Mouse (Mus musculus): Measurements from ENCODE around the gene Zscan10.
A peak's percentile ranks its signal among the peaks of the same experiment; 100 is the strongest.

Zscan10 gene

DNA sequence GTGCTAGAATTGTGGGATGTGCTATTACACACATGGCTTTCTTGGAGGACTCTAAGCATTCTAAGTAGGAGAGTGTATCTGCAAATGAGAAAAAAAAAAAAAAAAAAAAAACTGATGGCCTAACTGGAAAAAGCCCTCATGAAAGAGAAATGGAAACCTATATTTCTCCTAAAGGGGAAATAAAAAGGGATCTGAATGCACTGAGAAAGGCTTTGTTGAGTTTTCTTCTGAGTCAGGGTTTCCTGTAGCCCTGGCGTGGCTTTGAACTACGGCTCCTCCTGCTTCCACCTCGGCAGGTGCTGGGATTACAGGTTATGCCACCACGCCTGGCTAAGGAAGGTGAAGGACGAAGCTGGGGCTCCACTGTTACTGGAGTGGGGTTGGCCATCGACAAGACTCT, 53.3 kb downstream of the Zscan10 start:
- DNase-seq: no peak

DNA sequence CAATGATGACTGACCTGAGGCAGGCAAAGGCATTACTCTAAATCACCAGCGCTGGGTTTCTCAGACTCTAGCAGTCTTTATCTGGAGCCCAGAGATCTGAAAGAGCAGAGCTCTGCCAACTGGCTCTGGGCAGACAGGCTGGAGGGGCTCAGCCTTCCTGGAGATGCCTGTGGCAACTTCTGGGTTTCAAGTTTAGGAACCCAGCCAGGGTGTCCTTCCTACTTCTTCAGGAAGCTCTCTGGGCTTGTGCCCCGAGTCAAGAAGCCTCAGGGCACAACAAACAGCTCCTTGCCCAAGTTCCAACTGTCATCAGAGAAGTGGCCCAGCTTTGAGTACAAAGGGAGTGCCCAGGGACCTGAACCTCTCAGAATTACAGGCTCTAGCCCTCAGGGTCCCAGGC, 53.8 kb downstream of the Zscan10 start:
- DNase-seq: no peak

DNA sequence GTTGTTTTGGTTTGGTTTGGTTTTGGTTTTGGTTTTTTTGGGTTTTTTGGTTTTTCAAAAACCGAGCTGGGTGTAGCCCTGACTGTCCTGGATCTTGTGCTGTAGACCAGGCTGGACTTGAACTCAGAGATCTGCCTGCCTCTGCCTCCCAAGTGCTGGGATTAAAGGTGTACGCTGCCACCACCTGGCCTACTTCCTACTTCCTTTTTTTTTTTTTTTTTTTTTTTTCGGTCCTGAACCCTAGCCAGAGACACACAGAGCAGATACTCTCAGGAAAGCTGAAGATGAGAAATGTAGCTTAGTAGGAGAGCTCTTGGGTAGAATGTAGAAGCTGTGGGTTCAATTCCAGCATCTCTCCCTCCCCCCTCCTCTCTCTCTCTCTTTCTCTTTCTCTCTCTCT, 57.8 kb downstream of the Zscan10 start:
- DNase-seq: no peak

DNA sequence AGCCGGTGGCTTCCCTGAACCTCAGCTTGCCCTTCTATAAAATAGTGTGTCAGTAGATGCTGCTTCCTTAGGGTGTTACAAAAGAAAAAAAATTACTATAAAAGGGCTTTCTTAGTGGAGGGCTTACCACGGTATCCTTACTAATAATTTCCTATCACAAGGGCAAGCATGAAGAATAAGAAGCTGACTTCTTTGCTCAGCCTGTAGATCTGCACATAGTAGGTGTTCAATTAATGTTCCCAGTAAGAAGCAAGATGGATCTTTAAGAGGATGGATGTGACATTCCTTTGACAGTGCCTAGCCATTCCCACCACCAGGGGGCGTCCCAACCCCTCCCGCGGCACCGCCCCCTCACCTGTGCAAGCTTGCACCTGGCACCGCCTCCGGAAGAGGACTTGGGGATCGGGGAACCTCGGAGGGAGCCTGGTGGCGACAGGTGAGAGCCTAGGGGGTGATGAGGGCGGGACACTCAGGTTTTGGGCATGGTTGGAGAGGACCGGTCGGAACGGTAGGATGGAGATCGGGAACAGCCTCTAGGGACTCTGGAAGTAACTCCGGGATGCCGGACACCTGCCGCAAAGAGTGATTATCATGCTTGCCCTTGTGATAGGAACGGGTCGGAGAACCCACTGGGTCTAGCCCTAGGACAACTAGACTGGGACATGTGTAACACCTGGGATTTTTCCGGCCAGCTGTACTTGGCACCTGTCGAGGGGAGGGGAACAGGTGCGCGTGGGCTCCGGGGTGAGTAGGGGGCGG, 59.6 kb downstream of the Zscan10 start, which contains the start of gene Bicdl2:
Gene Bicdl2, plus strand, starts transcription at position 390 of the 759 bp plus-strand sequence.
- DNase-seq: peak; percentile 76 to 78
